Mouse (Mus musculus) spleen, adult 10 weeks (tissue): Measurements from ENCODE around the gene Prrc2a. TPM values are rescaled to one million over a fixed set of nuclear protein-coding genes. Genes with fewer than 3 reads are reported as not detected.

Experiments
- polyA plus RNA-seq: library from polyadenylated mRNA; stranded (reverse); fragments of 350-450 nt; fragmentation: Illumina TruSeq; extraction: RNeasy Lipid Tissue Mini Kit (QIAGEN cat#74804); gene quantifications from one replicate; pipeline ENCODE4 v1.2.3, GENCODE M21; 2015; ENCODE audit warnings: low replicate concordance; ENCODE audit not compliant: insufficient read depth

Gene Prrc2a
- polyA plus RNA-seq, 1 experiment from 2014 or later: 58.2 TPM

Other genes starting within 250 kb of the Prrc2a start
- 21.7 TPM for gene Neu1, start 233.6 kb downstream of the Prrc2a start, polyA plus RNA-seq
- 1.2 TPM for gene Hspa1b, start 205.7 kb downstream of the Prrc2a start, polyA plus RNA-seq
- not detected for gene Gm20481, start 195.0 kb downstream of the Prrc2a start, polyA plus RNA-seq
- gene Hspa1a, start 192.7 kb downstream of the Prrc2a start, polyA plus RNA-seq: 0.52 TPM
- gene Hspa1l, start 192.2 kb downstream of the Prrc2a start, polyA plus RNA-seq: not detected
- 45.5 TPM for gene Lsm2, start 183.0 kb downstream of the Prrc2a start, polyA plus RNA-seq
- 100 TPM for gene Vars, start 163.9 kb downstream of the Prrc2a start, polyA plus RNA-seq
- gene Vwa7, start 148.3 kb downstream of the Prrc2a start, polyA plus RNA-seq: 0.54 TPM
- 2.6 TPM for gene Sapcd1, start 136.9 kb downstream of the Prrc2a start, polyA plus RNA-seq
- 6.1 TPM for gene Msh5, start 118.2 kb downstream of the Prrc2a start, polyA plus RNA-seq
- 228 TPM for gene Clic1, start 114.9 kb downstream of the Prrc2a start, polyA plus RNA-seq
- gene Ddah2, start 105.9 kb downstream of the Prrc2a start, polyA plus RNA-seq: 3.2 TPM
- gene Ly6g6c, start 99.5 kb downstream of the Prrc2a start, polyA plus RNA-seq: 0.26 TPM
- gene Mpig6b, start 98.7 kb downstream of the Prrc2a start, polyA plus RNA-seq: 2.5 TPM
- not detected for gene Ly6g6e, start 88.0 kb downstream of the Prrc2a start, polyA plus RNA-seq
- not detected for gene Ly6g6d, start 86.8 kb downstream of the Prrc2a start, polyA plus RNA-seq
- gene Ly6g6f, start 79.3 kb downstream of the Prrc2a start, polyA plus RNA-seq: 0.93 TPM
- gene Abhd16a, start 75.6 kb downstream of the Prrc2a start, polyA plus RNA-seq: 19.7 TPM
- not detected for gene Ly6g5c, start 56.6 kb downstream of the Prrc2a start, polyA plus RNA-seq
- gene Ly6g5b, start 49.5 kb downstream of the Prrc2a start, polyA plus RNA-seq: 1.6 TPM
- 24.2 TPM for gene Gpank1, start 43.4 kb downstream of the Prrc2a start, polyA plus RNA-seq
- gene Csnk2b, start 42.8 kb downstream of the Prrc2a start, polyA plus RNA-seq: 133 TPM
- gene D17H6S53E, start 38.5 kb downstream of the Prrc2a start, polyA plus RNA-seq: 15.5 TPM
- 0.33 TPM for gene Apom, start 32.8 kb downstream of the Prrc2a start, polyA plus RNA-seq
- gene Bag6, start 29.7 kb downstream of the Prrc2a start, polyA plus RNA-seq: 69.9 TPM
- 157 TPM for gene Aif1, start 11.2 kb upstream of the Prrc2a start, polyA plus RNA-seq
- gene Lst1, start 23.5 kb upstream of the Prrc2a start, polyA plus RNA-seq: 139 TPM
- 99.6 TPM for gene Ltb, start 29.5 kb upstream of the Prrc2a start, polyA plus RNA-seq
- gene Tnf, start 37.1 kb upstream of the Prrc2a start, polyA plus RNA-seq: 15.3 TPM
- 24.3 TPM for gene Lta, start 40.5 kb upstream of the Prrc2a start, polyA plus RNA-seq
- 0.72 TPM for gene Gm16181, start 55.9 kb upstream of the Prrc2a start, polyA plus RNA-seq
- 14.4 TPM for gene Atp6v1g2, start 68.8 kb upstream of the Prrc2a start, polyA plus RNA-seq
- gene Nfkbil1, start 70.9 kb upstream of the Prrc2a start, polyA plus RNA-seq: 3.1 TPM
- gene Ddx39b, start 76.8 kb upstream of the Prrc2a start, polyA plus RNA-seq: 220 TPM
- 1,132 TPM for gene H2-D1, start 97.8 kb upstream of the Prrc2a start, polyA plus RNA-seq
- gene H2-Q1, start 155.5 kb upstream of the Prrc2a start, polyA plus RNA-seq: not detected
- gene H2-Q2, start 177.3 kb upstream of the Prrc2a start, polyA plus RNA-seq: 0.76 TPM
- 233 TPM for gene H2-Q4, start 214.7 kb upstream of the Prrc2a start, polyA plus RNA-seq